Mouse (Mus musculus) fat pad, adult 2 months (tissue): ENCODE data around the gene Wdr46.
"Not testable (repeated sequence)": the region's sequence is repeated elsewhere in the genome, so short reads cannot be mapped to it uniquely, and the experiment has no call there.

ENCODE experiments used
- DNase-seq: peaks from one replicate; pipeline ENCODE4 v3.0.0-alpha.2; 2011; ENCODE audit warnings: low read depth, low spot score; ENCODE audit errors: extremely low read depth

The Wdr46 gene

GRCm38 (mm10) chr17:33940206-33940805 is at the start of gene Wdr46, which contains the start of gene Pfdn6:
TSS of gene Wdr46 (plus strand) at chr17:33940660.
TSS of gene Pfdn6 (minus strand) at chr17:33940343.
- DNase-seq = peak; percentile 68

GRCm38 (mm10) chr17:33891357-33891756 is 49.1 kb upstream of the Wdr46 start:
- DNase-seq = no peak

DNA sequence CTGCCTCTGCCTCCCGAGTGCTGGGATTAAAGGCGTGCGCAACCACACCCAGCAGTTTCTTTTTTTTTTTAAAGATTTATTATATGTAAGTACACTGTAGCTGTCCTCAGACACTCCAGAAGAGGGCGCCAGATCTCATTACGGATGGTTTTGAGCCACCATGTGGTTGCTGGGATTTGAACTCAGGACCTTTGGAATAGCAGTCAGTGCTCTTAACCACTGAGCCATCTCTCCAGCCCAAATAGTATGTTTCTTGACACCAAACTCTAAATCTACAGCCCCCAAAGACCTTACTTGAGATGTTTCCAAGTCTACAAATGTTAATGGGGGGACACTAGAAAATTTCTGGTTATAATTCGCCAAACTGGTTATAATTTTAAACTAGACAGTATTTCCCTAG is 48.6 kb upstream of the Wdr46 start:
- DNase-seq = not testable (repeated sequence)

DNA sequence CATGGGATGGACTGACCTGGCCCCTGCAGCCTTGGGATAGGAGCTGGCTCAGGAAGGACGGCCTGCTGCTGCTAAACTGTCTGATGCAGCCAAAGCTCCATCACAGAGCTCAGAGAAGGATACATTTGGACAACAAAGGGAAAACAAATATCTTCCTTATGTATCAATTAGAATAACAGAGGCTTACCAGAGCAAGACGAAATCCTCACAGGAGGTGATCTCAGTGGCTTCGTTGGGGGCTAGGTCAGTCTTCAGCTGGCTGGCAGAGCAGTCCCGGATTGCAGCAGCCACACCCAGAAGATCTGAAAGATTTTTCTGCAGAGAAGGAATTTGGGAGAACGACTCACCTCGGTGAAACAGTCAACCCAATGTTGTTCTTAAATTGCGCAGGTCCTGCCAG is 48.0 kb upstream of the Wdr46 start:
- no peak for DNase-seq

DNA sequence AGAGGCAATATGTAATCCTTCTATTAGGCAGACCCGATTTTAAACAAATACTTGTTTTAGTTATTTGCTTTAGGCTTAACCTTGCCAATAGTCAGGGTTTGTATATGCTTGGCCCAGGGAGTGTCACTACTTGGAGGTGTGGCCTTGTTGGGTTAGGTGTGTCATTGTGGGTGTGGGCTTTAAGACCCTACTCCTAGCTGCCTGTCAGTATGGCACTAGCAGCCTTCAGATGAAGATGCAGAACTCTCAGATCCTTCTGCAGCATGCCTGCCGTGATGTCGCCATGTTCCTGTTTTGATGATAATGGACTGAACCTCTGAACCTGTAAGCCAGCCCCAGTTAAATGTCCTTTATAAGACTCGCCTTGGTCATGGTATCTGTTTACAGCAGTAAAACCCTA is 47.4 kb upstream of the Wdr46 start:
- DNase-seq = not testable (repeated sequence)

DNA sequence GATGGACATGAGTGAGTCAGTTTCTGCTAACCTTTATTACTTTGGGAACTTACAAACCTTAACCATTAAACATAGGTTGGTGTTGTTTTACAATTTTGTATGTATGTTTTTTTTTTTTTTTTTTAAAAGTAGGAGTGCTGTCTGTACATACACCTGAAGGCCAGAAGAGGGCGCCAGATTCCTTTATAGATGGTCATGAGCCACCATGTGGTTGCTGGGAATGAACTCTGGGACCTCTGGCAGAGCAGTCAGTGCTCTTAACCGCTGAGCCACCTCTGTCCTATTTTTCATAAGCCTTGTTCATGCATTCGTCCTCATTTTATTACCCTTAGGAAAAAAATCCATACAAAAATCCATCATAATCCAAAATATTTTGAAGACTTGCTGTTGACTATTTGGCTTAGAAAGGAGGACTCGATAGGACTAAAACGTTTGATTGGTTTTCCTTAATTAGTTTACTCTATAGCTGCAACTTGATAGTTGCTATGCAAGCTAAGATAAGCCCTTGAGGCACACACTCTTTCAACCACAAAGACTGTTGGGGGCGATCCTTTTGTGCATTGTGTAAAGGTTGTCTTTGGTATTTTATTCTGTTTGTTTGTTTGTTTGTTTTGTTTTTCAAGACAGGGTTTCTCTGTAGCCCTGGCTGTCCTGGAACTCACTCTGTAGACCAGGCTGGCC is 43.2 kb upstream of the Wdr46 start:
- DNase-seq = no peak

DNA sequence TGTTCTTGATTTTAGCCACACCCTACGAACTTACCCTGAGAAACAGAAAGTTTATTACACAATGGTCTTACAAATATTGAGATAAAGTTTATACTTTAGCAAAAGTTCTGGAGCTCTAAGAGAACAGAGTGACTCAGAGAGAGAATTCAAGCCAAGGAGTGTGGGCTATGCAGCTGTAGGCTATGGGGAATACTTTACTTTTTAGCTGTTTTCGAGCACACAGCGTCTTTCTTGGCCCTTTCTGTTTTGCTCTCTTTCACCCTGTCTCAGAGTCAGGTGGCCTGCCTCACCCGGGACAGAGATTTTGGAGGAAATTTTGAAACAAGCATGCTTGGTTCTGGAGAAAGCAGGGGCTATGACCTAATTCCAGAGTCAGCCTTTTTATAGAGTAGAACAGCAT is 42.3 kb upstream of the Wdr46 start:
- not testable (repeated sequence) for DNase-seq

- DNase-seq = no peak
These were observed 40.8 kb upstream of the Wdr46 start for GRCm38 (mm10) chr17:33899642-33900041.

DNA sequence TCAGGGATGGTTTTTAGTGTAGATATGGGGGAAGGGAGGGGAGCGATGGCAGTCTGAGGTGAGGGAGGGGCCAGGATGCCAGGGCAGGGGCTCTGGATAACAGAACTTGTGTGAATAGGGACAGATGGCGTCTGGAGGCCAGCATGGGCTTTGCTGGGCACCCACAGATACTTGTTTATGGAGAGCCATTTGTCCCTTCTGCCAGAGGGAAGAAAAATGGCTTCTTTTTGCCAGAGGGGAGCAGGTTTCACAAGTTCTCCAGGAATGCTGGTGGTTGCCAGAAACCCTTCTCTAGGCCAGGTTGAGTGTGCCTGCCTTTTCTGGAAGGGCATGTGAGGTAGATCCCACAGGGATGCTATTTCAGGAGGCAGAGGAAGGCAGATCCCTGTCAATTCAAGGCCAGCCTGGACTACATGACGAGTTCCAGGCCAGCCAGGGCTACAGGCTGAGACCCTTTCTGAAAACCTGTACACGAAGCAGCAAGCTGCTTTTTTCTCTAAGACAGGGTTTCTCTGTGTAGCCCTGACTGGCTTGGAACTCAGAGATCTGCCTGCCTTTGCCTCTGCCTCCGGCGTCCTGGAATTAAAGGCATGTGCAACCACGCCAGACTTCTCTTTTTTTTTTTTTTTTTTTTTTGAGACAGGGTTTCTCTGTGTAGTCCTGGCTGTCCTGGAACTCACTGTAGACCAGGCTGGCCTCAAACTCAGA is 40.0 kb upstream of the Wdr46 start:
- DNase-seq = no peak

- DNase-seq = no peak
These were observed 39.5 kb upstream of the Wdr46 start for GRCm38 (mm10) chr17:33900989-33901314.

GRCm38 (mm10) chr17:33901653-33902052 is 38.8 kb upstream of the Wdr46 start:
- DNase-seq = no peak

- no peak for DNase-seq
These were observed 38.4 kb upstream of the Wdr46 start for GRCm38 (mm10) chr17:33902079-33902478.

- DNase-seq = no peak
These were observed 38.0 kb upstream of the Wdr46 start for GRCm38 (mm10) chr17:33902491-33902890.

GRCm38 (mm10) chr17:33903911-33904651 is 36.4 kb upstream of the Wdr46 start:
- not testable (repeated sequence) for DNase-seq

DNA sequence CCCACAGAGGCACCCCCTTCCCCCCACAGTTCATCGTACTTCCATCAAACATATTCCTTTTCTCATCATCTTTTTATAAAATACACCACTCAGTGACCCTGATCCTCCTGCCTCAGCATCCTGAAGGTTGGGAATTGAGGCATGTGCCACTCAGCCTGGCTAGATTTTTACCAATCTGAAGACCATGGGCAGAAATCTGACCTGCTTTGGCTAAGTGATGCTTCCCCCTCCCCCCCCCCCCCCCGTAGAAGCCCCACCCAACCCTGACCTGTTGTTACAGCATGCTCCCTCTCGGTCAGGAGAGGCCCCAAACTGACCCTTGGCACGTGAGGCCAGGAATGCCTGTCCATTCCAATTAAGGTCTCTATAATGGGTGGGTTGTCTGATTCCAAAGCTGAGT is 35.6 kb upstream of the Wdr46 start, which contains the start of gene Platr17:
Platr17 (plus strand) TSS at position 301 of the 400 bp plus-strand sequence.
- DNase-seq = not testable (repeated sequence)

DNA sequence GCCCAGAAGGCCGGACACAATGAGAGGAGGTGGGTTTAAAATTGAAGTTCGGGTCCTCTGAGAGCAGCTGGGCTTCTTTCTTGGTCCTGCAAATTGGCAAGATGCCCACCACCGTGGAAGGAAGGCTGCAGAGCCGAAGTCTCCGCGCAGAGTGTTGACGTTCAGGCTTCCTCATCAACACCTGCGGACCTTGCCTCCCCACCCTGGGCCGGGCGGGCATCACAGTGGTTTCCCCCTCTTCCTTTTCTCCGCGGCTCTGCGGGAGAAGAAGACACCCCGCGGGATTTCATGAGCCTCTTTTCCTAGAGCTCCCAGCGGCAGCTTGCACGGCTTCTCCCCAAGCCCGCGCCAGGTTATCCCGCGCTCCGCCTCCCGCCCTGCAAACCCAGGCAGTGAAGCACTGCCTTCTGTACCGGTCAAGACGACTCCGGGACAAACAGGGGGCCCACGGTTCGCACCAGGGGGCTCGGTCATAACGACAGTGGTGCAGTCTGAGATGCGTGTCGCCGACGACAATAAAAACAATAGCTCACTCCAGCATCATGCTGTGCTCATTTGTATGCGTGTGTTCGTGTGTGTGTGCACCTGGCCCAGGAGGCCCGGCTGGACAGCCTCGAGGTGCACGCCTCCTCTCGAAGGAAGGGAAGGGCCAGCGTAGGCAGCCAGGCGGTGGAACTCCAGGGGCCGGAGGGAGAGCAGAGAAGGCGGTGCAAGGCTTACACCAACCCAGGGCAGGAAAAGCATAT is 32.0 kb upstream of the Wdr46 start:
- no peak for DNase-seq

DNA sequence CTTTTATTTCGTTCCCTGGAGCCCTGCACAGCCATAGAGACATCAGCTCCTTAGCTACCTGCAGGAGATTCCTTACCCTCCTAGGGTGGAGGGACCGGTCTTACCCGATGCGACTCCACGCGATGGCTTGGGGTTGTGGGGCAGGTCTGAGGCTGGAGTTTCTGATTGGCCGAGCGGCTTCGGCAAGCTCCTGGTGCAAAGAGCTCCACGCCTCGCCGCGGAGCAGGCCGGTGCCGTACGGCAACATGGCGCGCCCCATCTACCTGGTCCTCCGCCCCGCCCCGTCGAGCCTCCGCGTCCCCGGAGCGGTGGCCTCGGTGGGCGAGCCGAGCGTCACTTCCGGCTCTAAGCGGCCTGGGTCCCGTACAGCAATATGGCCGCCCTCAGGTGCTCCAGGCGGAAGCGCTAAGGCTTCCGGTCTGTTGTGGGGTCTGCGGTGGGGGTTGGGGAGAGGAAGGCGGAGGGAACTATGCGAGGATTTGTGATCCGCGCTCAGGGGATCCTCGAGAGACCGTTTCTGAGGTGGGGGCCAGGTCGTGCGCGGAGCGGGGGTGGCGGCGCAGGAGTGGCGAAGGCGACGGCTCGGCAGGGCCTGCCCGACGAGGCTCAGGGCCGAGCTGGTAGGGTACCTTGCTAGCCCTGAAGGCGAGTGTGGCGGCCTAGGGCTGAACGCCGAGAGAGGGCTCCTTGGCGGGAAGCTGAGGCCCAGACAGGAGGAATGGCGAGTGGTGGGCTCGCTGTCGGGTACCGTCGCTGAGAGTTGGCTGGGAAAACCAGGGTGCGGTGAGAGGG is 31.2 kb upstream of the Wdr46 start, which contains the start of gene Daxx:
Daxx (plus strand) TSS at position 338 of the 792 bp plus-strand sequence.
- peak; percentile 80 for DNase-seq

GRCm38 (mm10) chr17:33909869-33910250 is 30.6 kb upstream of the Wdr46 start:
- DNase-seq = no peak

GRCm38 (mm10) chr17:33910346-33911051 is 30.0 kb upstream of the Wdr46 start:
- no peak for DNase-seq
